Mouse (Mus musculus): ENCODE data around the gene Samd4b. TPM values are rescaled to one million over a fixed set of nuclear protein-coding genes. Genes with fewer than 3 reads are reported as not detected.
"Not testable (repeated sequence)": the region's sequence is repeated elsewhere in the genome, so short reads cannot be mapped to it uniquely, and the experiment has no call there.

Samd4b gene
- total RNA-seq (2021), result 10 to 100 TPM; 61.0 to 78.2 TPM
- polyA plus RNA-seq (2012; rRNA removed), result 127 and 146 TPM in 2 replicates
- long read RNA-seq, full-length matches to known transcripts, result 10 of 25 reads
- long read RNA-seq, partial matches to known transcripts, result 9 of 25 reads
- long read RNA-seq, other reads (novel, unspliced or antisense), result 6 of 25 reads

DNA sequence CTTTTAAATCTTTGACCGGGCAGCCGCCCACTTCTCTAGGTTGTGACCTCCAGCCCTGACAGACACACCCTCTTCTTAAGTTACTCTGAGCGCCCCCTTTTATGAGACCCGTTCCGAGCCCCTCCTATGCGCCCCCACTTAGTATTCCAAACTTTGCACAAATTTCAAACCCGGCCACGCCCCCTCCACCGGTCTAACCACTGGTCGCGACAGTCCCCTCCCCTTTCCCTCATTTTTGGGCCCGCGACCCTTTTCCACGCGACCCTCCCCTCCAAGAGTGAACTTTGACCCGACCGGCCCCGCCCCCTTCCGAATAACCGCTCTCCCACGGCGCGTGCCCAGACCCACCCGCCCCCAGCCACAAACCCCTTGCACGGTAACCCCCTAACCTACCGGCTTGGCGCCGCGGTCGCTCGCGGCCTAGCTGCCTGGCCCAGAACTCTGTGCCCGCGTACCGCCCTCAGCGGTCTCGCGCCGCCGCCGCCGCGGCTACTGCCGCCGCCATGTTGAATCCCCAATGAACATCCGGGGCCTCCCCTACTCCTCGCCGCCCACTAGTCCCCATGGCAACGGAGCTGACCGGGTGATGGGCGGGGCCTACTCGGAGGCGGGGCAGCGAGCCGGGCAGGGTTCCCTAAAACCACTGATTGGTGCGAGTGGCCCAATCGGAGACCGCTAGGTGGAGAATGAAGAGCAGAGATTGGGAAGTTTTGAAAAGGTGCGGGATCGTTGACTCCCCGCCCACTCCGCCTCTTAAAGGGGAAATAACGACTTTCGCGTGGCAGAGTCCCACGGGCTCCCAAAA lies at the start of gene Samd4b, which contains the start of gene Pak4:
Samd4b (minus strand) TSS at position 503 of the 805 bp plus-strand sequence.
Pak4 (minus strand) TSS at position 544 of the 805 bp plus-strand sequence.
- peak; percentile 100 for DNase-seq

DNA sequence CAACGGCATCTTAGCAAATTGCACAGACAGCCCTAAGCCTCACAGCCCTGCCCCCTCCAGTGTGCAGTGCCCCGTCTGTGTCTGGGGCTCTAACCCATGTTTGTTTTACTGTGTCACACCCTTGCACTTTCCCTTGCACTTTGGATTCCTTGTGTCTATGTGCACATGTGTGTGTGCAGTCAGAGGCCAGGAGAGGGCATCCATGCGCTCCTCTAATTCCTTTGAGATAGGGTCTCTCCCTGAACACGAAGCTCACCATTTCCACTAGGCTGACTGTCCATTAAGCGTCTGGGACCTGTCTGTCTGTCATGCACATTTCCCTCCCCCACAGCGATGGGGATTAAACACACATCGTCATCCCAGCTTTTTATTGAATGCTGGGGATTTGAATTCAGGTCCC lies 49.1 kb upstream of the Samd4b start:
- no peak for DNase-seq

DNA sequence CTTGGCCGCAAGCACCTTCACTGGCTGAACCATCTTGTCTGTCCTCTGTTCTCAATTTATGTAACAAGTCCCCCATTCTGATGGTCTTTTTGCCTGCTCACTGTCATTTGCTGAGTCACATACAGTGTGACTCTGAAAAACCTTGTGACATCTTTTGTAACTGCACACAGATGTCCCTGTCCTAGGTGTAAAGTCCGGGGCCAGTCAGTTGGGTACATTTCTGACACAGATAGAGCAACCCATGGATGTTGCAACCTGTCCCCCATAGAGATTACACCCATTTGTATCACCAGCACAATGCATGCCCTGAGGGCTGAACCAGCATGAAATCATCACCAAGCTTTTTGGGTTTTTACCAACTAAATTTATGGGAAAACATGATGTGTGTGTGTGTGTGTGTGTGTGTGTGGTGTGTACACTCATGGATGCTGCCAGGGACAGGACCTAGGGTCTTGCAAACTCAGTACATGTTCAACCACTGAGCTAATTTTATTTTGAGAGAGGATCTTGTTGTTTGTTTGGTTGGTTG lies 48.1 kb upstream of the Samd4b start:
- DNase-seq, result no peak

DNA sequence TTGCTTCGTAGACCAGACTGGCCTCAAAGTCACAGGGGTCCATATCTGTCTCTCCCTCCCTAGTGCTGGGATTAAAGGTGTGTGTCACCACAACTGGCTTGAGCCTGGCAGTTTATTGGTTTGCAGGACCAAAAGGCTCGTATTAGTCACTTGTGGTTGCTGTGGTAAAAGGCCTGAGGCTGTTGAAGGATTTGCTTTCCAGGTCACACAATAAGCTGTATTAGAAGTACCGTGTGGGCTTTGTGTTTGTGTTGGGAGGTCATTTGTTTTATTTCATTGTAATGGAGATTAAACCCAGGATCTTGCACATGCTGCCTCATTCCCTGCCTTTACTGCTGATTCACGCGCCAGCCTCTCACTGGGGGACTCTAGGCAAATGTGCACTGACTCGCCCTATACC lies 47.4 kb upstream of the Samd4b start:
- DNase-seq, result no peak

DNA sequence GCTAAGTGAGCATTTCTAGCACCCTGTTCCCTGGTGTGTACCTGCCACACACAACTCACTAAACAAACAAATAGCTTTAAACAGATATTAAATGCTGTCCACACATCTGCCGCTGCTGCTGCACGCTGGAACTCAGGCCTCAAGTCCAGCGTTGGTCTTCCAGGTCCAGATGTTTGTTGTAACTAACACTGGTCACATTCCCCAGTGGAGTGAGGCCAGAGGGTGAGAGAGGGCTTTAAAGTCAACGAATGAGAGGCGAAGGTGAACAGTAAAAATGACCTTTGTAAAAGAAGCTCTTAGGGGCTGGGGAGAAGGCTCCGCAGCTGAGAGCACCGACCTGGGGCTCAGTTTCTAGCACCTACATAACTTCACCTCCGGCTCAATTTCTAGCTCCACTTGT lies 43.6 kb upstream of the Samd4b start:
- no peak for DNase-seq

DNA sequence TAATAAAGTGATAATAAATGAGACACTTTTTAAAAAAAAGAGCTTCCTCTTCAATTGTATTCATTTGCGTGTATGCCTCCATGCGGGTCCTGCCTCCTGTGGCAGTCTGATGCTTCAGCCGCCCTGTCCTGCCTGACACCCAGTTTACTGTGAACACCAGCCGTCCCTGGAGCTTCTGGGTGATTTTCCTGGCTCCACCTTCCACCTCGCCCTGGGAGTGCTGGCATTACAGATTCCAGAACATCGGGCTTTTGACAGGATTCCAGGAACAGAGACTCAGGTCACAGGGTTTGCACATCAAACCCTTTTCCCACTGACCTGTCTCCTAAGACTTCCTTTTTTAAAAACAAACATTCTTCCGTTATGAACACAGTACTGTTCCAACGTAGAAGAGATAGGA lies 39.6 kb upstream of the Samd4b start:
- peak; percentile 12 for DNase-seq

DNA sequence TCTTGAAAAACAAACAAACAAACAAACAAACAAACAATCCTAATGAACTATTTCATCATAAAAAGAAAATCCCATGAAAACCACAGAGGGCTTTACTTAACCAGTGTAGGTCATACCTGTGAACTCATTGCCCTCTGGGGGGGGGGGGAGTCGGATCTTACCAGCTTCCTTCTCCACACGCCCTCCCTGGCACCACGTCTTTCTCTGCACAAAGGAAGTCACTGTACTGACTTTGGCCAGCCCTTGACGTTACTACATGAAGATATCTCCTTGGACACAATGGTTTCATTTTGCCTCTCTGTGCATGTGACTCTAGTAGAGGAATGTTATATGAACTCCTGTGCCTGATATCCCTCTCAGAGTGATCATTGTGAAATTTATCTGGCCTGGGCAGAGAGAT lies 36.2 kb upstream of the Samd4b start:
- DNase-seq, result no peak

DNA sequence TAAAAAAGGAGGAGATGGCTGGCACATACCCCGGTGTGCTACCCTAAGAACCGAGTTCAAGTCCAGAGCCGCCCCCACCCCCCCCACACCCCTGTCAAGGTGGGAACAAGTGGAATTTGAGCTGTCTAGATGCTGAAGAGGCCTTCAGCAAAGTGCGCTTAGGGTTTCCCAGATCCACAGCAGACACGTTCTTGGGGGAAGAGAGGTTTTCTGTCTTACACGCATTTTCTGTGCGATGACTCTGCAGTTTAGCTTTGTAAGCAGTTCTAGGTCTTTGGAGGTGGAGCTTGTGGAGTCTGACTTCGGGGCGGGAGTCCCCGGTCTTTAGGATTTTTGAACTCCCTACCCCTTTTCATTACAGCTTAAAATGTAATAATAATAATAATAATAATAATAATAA lies 33.1 kb upstream of the Samd4b start, which contains the start of gene Acp7:
Acp7 (minus strand) TSS at position 260 of the 400 bp plus-strand sequence.
- DNase-seq, result no peak

DNA sequence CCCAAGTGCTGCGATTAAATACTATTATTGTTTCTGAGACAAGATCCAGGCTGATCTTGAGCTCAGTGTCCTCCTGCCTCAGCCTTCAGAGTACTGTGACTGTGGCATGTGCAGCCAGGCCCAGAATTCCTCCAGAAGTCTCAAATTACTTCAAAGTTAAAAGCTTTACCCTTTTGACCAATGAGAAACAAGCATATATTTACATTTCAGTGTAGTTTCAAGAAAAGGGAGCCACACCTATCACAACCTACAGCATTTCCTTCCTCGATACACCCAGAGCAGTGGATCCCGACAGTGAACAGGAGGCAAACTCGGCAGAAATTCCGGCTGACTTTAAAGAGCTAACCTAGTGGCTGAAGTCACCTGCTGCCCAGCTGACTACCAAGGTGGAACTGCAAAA lies 26.8 kb upstream of the Samd4b start:
- DNase-seq, result no peak

DNA sequence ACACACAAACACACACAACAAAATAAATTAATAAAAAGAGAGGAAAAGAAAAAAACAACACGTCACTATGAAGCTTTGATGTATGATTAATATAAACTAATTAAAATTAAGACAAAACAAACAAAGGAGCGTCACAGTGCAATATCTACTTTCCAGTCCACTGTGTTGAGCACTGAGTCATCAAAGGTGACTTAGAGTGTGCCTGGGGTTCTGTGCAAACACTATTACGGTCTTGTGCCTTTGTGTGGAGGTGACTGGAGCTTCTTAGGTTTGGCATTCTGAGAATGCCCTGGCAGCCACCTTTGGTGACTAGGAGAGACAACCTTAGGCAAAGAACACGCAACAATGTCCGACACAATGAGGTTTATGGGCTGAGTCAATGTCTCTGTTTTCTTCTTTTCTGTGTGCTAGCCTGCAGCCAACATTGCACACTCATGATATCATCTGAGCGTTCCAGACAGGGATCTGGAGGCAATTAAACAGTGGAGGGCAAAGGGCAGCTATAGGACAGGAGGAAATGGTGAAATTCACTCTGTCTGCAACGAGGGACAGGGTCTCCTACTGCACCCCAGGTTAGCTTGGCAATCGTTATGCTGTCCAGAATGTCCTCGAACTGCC lies 21.3 kb upstream of the Samd4b start:
- DNase-seq, result no peak

DNA sequence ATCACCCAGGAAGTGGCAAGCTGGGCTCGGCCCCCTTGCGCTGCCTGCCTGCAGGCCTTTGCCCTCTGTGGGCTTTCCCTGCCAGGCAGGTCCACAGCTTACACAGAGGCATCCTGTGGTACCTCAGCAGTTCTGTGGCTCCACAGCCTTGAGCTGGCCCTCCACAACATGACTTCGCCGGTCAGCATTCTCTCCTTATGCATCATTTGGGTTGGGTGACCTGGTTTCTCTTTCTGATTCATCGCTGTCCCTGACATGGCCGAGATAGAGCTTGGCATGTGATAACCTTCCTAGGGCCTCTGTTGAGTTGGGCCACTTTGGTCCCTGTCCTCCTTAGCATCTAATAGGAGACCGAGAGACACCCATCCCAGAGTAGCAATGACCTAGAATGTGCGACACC lies 8.0 kb upstream of the Samd4b start:
- peak; percentile 82 for DNase-seq

DNA sequence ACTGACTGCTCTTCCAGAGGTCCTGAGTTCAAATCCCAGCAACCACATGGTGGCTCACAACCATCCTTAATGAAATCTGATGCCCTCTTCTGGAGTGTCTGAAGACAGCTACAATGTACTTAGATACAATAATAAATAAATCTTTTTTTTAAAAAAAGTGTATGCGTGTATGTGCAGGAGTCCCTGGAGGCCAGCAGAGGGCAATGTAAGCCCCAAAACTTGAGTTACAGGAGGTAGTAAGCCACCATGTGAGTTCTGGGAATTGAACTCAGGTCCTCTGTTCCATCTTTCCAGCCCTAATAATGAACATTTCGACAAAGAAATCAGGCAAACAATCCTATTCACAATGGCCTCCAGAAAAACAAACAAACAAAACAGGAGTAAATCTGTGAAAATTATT lies 5.8 kb upstream of the Samd4b start:
- DNase-seq, result not testable (repeated sequence)

DNA sequence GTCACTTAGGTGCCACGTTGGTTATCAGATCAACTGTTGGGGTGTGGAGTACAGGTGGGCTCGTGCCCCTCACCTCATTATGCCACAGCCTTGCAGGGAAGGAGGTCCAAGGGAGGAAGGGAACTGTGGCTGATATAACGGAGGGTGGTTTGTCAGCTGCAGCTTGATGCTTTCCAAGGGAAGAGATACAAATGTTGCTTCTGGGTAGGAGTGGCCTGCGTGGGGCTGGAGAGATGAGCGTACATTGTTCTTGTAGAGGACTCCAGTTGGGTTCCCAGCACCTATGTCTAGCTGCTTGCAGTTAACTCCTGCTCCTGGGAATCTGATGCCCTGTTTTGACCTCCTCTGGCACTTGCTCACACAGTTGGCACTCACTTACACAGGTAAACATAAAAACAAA lies 5.2 kb upstream of the Samd4b start:
- DNase-seq, result no peak

DNA sequence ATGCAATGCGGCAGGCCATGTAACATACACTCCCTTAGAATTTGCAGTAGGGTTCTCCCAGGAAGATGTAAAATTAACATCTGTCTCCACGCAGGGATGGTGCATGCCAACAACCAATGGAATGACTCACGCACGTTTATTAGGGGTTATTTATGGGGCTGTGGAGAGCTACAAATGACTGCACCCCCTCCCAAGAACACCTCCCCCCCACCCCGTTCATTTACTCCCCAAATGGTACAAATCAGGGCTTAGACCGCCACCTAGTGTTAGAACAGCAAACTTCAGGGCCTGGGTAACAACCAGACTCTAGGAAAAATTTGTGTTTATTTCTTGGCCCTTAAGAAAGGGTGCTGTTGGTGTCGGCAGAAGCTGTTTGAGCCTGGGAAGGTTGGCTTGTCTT lies 3.7 kb upstream of the Samd4b start:
- DNase-seq, result peak; percentile 45

DNA sequence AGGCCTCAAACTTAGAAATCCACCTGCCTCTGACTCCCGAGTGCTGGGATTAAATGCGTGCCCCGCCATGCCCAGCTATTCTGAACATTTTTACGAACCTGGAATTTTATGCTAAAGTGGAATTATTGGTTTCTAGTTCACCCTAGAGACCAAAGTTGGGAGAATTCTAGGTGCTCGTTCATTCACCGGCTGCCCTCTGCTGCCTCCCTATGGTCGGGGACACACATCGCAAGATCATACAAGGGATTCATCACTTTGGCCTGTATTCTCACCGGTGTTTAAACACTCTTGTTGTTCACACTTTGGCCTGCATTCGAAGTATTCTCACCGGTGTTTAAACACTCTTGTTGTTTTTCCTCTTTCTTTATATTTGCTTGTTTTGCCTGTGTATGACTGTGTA lies 3.1 kb upstream of the Samd4b start:
- peak; percentile 76 for DNase-seq

DNA sequence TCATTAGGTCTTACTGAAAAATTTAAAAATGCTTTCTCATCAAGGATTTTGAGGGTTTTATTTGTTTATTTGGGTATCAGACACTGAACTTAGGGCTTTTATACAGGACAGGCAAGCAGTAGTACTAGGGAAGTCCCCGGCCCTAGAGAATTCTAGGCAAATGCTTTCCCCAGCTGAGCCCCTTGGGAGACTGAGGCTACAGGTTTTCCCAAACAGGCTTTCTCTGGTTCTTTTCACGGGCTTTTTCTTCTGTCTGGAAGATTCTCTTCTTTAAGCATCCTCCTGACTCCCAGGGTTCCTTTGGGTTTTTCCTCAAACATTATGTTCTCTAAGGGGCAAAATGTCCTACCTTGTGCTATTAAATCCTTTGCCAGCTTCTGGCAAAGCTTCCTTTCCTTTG lies 1.0 kb upstream of the Samd4b start:
- no peak for DNase-seq

DNA sequence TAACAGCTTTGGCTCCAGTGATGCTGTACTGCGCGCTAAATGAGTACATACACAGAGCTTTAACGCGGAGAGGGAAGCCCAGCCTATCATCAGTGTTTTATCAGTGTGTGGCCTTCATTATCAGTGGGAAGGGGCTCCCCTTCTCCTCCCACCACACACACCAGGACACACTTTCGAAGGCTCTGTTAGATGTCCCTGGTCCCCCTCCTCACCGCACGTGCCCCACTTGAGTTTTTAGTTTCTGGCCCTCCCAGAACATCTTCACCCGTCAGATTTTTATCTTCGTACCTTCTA lies 720 bp downstream of the Samd4b start:
- no peak for DNase-seq

DNA sequence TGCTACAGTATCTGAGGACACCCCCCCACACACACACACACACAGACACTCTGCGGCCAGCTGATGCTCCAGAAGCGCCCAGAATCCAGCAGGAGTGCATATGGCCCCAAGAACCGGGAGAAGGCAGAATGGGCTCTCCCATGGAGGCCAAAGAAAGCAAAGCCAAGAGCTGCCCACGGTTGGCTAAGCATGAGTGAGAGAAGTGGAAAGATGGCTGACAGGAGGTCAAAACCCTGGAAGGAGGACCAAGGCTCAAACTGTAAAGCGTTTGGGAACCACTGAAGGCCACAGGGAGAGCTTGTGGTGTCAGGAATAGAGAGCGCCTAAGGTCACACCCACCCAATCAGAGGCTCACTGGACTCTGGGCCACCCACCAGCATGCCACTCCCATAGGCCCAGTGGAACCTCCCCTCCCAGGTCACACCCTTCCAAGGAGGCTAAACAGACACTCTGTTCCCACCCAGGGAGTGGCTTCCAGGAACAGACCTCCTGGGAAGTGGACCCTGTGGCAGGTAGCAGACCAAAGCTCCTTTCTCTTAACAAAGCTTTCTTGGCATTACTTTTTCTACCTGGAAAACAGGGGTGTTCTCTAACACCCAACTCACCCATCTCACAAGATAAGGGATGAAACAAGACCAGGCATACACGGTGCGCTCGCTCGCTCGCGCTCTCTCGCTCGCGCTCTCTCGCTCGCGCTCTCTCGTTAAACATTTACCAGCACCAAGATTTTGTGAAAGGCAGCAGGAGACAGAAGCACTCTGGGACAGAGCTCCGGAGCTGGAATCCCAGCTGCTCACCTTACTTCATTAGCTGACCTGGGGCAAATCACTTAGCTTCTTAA lies 1.3 kb downstream of the Samd4b start:
- DNase-seq, result peak; percentile 80

DNA sequence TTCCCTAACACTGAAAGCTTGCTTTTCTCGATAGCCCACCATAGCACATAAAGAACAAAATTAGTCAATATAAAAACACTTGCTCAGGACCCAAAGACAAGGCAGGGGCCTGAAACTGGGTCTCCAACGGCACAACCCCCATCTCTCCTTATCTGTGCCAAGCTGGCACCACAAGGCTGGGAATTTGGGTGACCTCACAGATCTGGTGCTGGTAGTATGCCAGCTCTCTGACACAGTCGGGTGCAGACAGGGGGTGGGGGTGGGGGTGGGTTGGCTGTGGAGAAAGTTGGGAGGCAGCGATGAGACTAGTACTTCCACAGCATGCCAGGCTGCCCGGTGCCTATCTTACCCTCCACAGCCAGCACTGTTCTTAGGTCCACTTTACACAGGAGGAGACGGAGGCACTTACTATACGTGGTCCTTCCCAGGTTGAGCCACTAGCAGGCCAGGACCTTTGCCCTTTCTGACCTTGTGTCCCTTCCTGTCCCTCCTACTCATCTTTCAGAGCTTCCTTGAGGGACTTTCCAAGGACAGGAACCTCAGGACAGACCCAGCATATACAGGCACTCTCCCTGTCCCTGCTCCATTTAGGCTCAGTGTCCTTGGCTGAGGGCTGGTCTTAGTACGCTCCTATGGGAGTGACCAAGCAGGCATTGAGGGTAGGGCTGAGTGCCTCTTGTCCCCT lies 2.1 kb downstream of the Samd4b start:
- peak; percentile 84 for DNase-seq

DNA sequence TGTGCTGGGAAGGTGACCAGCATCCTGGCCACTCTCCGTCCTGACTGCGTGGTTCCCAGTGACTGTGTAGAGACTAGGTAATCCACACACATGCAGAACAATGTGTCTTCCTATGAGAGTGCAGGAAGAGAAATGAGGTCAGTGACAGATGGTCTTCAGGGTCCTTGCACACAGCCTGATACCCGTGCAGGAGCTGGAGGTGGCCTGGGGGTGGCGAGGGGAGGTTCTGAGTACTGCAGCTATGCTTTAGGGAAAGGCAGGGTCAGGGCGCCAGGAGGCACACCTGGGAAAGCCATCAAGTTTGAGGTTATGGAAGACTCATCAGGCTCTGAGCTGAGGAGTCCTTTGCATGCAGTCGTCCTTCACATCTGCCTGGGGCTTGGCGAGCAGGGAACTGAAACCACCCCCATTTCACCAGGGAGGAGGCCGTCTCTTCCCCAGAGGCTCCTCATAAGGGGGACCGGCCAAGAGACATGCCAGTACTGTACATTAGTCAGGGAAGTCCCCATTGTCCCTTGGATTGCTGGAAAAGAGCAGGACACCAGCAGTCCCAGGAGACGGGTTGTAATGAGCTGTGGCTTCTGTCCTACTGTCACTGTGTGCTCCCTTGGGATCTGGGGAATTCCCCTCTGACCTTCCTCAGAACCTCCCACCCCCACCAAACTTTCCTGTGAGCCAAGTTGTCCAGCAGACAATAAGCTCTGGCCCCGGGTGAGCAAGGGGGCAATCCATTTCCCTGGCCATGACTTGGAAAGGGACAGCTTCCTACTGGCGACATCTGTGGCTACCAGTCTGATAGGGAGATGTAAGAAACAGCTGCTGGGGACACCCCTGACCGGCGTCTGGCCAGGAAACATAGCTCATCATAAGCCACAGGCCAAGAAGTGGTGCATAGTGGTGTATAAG lies 4.5 kb downstream of the Samd4b start:
- peak; percentile 65 for DNase-seq

DNA sequence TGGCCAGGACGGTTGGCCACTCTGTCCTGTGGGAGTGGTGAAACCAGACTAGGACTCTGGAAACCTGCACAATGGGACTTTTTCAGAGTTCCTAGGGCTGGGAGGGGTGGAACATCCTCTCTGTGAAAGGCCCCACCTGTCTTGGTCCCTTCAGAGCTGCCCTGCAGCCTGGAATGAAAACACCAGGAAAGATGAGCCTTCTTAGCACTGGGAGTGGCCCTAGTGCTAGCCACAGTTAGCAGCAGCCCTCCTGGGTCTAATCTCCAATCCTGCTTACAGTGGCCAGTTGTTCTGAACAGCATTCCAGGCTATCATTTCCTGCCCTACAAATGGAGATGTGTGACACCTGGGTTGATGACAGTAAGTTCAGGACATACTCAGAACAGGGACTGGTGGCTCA lies 6.1 kb downstream of the Samd4b start:
- DNase-seq, result no peak

Measured in adrenal gland, adult 2 months (tissue).